Mouse (Mus musculus) ES-E14 (cell line): ENCODE data around the gene Rpusd2.

Experiments
- CHD2 ChIP-seq: IDR thresholded peaks from 2 replicates; pipeline ENCODE4 v1.6.1; 2014; ENCODE audit warnings: mild to moderate bottlenecking, low read depth, low read length, inconsistent platforms
- HCFC1 ChIP-seq: IDR thresholded peaks from 2 replicates; pipeline ENCODE4 v1.6.1; 2012; ENCODE audit warnings: low read length, inconsistent platforms, borderline replicate concordance; ENCODE audit not compliant: insufficient read depth
- MAFK ChIP-seq: IDR thresholded peaks from 2 replicates; pipeline ENCODE4 v1.6.1; 2014; ENCODE audit warnings: mild to moderate bottlenecking, low read depth, low read length, inconsistent platforms; ENCODE audit not compliant: insufficient read depth
- ZC3H11A ChIP-seq: IDR thresholded peaks from 2 replicates; pipeline ENCODE4 v1.6.1; 2012; ENCODE audit warnings: low read depth, mild to moderate bottlenecking, inconsistent platforms, low read length, borderline replicate concordance
- ZNF384 ChIP-seq: IDR thresholded peaks from 2 replicates; pipeline ENCODE4 v1.6.1; 2012; ENCODE audit warnings: low read depth, low read length, inconsistent platforms

- TF ChIP-seq CHD2 (no peak), ZNF384 (no peak), ZC3H11A (no peak), HCFC1 (no peak), MAFK (no peak)
Observed at GRCm38 (mm10) chr2:119032191-119032590, 2.4 kb upstream of the Rpusd2 start.
